Mouse (Mus musculus) frontal cortex, postnatal 14 days (tissue): ENCODE data around the gene Tmem163.

Experiments
- DNase-seq, 2 experiments: peaks; one replicate each; pipeline ENCODE4 v3.0.0; 2022; ENCODE audit warnings: low spot score in 2 of 2

The Tmem163 gene

GRCm38 (mm10) chr1:127500701-127501100 is 178.6 kb downstream of the Tmem163 start:
- no peak for DNase-seq

DNA sequence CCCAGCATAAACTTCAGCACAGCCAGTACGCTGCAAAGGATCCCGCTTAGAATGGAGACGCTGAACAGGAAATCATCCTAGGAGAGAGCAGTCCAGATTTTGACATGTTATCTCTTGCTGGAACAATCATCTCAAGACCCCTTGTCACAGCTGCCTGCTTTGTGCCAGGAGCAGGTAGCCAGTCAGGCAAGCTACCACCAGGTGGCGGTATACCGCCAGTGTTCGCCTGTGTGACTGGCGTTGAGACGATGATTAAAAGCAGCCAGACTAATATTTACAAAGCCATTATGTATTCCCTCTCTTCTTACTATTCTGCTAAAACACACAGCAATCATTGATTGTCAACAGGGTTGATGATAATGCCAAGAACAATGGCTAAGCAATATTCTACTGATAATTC is 179.1 kb downstream of the Tmem163 start:
- DNase-seq, result peak; percentile 55 to 78

- no peak for DNase-seq
Measured at GRCm38 (mm10) chr1:127498746-127499145, 180.6 kb downstream of the Tmem163 start.

DNA sequence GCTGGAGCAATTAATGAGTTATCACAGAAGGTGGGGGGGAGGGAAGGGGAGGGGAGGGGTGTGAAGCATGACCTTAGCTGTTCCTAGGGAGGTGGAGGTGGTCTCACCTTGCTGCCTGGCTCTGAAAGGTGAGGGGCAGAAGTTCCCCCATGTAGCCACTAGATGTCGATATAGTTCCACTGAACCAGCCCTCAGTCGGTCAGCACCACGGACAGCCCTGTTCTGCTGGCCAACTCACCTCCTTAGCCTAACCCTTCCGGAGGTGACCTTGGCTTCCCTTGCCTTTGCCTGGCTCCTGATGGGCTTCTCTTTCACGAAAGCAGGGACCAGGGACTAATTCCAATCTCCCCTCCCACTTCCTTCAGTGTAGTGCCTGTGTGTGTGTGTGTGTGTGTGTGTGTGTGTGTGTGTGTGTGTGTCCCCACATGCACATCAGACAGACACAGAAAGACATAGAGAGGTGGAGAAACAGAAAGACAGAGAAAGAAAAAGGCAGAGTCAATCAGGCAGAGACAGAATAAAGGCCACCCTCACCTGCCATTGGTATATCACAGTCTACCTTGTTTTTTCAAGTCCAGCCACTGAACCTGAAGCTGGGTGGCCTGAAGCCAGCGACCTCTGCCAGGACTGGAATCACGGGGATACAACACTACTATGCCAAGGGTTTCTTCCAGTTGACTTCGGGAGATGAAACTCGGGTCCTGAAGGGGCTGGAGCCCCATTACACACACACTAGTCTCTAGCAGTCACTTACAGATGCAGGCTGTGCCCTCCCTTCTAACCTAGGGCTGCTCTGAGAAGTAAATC is 182.4 kb downstream of the Tmem163 start:
- no peak for DNase-seq

DNA sequence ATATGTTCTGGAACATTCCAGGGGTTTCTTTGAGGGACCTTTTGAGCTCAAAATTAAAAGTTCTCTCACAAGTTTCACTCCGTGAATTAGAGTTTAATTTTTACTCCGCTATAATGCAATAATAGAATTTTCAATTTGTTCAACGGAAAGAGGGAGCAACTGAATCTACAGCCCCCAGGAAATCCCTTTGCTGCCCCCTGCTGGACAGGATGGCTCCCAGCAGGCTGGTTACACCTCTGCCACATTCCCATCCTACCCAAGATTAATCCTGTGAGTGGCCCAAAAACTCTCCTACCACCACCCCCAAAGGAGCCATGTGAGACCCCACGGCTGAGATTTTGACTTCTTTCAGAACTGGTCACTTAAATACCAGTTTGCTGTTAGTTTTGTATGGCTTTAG is 192.2 kb downstream of the Tmem163 start:
- peak in 1 of 2 experiments; percentile 34 for DNase-seq

GRCm38 (mm10) chr1:127484826-127485225 is 194.5 kb downstream of the Tmem163 start:
- DNase-seq, result peak in 1 of 2 experiments; percentile 56

- no peak for DNase-seq
Measured at GRCm38 (mm10) chr1:127484188-127484587, 195.2 kb downstream of the Tmem163 start.

DNA sequence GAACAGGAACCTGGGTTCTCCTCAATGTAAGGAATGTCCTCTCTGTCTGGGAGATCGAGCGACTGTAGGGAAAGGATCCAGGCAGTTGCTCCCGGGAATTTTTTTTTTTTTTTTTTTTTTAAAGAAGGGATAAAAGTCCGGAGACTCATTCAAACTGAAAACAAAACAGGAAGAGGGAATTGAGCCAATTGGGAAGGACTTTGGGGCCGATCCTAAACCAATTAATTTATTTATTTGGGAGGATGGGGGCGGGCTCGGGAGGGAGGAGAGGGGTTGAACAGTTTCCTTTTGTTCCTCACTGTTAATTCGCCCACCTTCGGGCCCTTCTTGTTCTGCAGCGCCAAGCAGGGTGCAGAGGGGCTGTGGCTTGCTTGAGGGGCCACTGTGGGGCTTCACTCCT is 196.4 kb downstream of the Tmem163 start:
- no peak for DNase-seq

DNA sequence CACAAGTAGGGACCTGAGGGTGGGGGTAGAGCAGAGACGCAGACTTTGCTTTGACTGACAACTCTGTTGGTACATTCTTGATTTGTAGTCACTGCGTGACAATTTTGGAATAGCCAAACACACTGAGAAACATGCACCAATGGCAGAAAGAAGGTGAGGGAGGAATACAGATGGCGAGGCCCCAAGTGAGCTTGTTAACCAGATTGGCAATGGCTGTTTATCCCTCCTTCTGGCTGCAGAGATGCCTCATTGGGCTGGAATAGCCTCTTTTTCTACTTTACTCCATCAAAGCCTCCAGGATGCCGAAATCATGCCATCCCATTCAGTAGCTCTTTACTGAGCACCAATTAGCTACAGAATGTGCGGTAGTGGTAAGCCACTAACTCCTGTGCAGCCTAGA is 203.6 kb downstream of the Tmem163 start:
- no peak for DNase-seq

GRCm38 (mm10) chr1:127470175-127470574 is 209.2 kb downstream of the Tmem163 start:
- DNase-seq, result no peak

DNA sequence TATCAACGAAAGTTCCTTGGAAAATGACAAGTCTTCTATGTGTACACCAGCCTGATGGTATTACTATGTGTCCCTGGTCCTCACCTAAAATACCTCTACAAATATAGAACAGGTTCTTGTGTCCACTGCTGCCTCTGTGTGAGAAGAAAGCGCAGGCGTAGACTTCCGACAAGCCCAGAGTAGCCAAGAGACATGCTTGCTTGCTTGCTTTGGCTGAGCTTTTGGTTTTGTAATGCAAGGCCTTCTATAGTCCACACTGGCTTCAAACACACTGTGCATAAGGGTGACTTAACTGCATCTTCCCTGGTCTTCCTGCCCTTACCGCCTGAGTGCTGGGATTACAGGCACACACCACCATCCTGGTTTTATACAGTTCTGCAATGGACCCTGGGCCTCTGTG is 212.1 kb downstream of the Tmem163 start:
- DNase-seq, result no peak

- no peak for DNase-seq
Measured at GRCm38 (mm10) chr1:127465292-127465691, 214.1 kb downstream of the Tmem163 start.

DNA sequence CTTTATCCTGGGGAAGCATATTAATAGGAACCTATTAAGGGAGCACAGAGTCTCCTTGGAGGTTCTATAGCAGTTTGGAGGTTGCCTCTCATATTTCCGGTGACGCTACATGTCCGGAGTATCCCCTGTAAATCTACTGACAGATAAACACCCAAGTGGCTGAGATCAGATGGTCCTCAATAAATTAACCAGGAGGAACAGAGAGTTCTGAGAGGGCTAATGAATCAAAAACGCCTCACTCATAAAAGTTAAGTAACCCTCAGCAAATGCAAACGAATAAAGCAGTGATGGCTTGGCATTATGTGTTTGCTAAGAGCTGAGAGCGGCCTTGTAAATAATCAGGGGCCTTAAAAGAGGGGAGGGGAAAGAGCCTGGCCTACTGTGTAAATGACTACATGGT is 215.3 kb downstream of the Tmem163 start:
- DNase-seq, result no peak

GRCm38 (mm10) chr1:127461017-127461416 is 218.3 kb downstream of the Tmem163 start:
- DNase-seq, result no peak

DNA sequence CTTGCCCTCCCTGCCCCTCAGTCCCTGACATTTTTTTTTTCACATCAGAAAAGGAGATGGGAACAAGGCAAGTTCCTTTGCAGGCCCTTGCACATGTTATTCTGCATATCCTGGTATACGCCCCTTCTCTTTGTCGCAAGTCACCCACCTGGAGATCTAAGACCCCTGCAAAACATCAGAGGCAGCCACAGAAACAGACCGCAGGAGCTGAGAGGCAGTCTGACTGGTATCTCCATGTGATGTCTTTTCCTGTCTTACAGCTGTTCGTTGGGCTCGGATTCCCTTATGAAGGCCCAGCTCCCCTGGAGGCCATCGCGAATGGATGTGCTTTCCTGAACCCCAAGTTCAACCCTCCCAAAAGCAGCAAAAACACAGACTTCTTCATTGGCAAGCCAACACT is 219.8 kb downstream of the Tmem163 start:
- no peak for DNase-seq

- DNase-seq, result peak in 1 of 2 experiments; percentile 60
Measured at GRCm38 (mm10) chr1:127459015-127459451, 220.3 kb downstream of the Tmem163 start.

- DNase-seq, result no peak
Measured at GRCm38 (mm10) chr1:127453397-127453796, 226.0 kb downstream of the Tmem163 start.

DNA sequence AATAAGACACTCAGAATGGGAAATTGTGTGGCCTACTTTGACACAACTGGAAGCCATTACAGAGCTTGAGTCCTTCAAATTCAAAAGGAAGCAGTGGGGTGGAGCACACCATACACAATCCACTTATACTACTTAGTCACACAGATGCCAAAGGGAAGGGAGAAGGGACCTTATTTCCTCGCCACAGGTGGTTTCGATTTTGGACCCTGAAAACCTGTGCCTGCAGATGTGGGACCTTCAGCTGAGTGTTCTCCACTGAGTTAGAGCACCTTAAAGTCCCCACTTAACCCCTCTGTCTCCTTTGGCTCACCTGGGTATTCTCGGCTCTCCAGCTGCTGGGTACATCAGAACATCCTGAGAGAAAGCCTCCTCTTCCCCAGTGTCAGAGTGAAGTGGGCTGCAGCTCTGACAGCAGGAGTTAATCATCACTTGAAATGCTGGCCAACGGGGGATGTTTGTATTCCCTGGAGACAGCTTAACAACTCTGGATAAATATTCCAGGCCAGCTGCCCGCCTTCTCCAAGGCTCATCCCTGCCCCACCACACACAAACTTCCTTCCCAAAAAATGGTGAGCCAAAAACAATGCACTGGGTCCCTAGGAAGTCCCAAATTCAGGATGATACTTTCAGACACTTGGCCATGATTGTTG is 234.4 kb downstream of the Tmem163 start:
- DNase-seq, result no peak

DNA sequence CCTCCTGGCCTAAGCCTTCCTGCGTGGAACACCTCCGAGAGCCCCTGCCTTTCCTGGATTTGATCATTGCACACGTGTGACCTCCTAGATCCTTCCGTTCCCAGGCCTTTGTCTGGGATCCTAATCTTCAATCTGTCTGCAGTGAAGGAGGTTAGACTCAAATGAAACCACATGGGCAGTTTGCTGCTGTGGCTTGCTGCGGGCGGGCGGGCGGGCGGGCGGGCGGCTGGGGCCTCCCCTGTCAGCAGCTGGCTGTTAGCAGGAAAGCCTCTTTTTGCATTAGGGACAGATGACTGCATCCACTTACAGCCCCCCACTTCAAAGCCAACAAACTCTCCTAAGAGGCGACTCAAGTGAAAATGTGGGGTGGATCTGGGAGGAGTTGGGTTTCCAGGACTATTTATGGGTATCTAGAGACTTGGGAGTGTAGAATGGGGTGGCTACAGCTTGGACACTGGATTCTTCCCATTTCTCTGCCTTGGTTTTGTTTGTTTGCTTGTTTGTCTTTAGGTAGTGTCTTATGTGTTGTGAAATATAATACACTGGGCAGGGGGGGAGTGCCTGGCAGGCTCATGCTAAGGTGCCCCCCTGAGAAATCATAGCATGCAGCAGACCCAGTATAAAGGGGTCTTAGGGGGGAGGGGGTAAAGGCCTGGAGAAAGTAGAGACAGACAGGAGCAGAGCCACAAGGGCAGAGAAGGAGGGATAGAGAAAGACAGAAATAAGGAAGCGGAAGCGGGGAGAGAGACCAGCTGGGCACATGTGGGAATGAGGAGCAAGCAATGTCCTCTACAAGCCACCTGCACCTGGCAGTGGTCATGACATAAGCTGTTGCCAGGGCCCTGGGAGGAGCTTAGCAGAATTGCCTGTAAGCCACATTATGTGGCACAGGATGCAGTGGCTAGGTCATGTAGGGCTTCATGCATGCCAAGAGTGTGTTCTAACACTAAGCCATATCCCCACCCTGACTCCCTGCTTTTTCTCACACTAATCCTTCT is 236.2 kb downstream of the Tmem163 start:
- no peak for DNase-seq

GRCm38 (mm10) chr1:127441736-127442135 is 237.6 kb downstream of the Tmem163 start:
- no peak for DNase-seq

- no peak for DNase-seq
Measured at GRCm38 (mm10) chr1:127441007-127441406, 238.3 kb downstream of the Tmem163 start.

- DNase-seq, result no peak
Measured at GRCm38 (mm10) chr1:127439452-127439891, 239.9 kb downstream of the Tmem163 start.
